Mouse (Mus musculus): ENCODE results near the gene Palld.

Gene Palld

GRCm38 (mm10) chr8:61628938-61629630 is 273.4 kb downstream of the Palld start:
- no peak for DNase-seq (ENCODE audit: low spot score in 2 of 2)

- no peak for DNase-seq (ENCODE audit: low spot score in 2 of 2)
These were observed 276.1 kb downstream of the Palld start for GRCm38 (mm10) chr8:61626246-61626952.

GRCm38 (mm10) chr8:61625656-61626210 is 276.8 kb downstream of the Palld start:
- DNase-seq (ENCODE audit: low spot score in 2 of 2): no peak

GRCm38 (mm10) chr8:61623485-61624417 is 278.7 kb downstream of the Palld start:
- no peak for DNase-seq (ENCODE audit: low spot score in 2 of 2)

- DNase-seq (ENCODE audit: low spot score in 2 of 2): no peak
These were observed 281.2 kb downstream of the Palld start for GRCm38 (mm10) chr8:61621300-61621699.

- no peak for DNase-seq (ENCODE audit: low spot score in 2 of 2)
These were observed 284.8 kb downstream of the Palld start for GRCm38 (mm10) chr8:61617651-61618050.

GRCm38 (mm10) chr8:61617049-61617448 is 285.4 kb downstream of the Palld start:
- no peak for DNase-seq (ENCODE audit: low spot score in 2 of 2)

- DNase-seq (ENCODE audit: low spot score in 2 of 2): no peak
These were observed 286.5 kb downstream of the Palld start for GRCm38 (mm10) chr8:61615711-61616697.

GRCm38 (mm10) chr8:61611741-61612140 is 290.7 kb downstream of the Palld start:
- DNase-seq (ENCODE audit: low spot score in 2 of 2): no peak

GRCm38 (mm10) chr8:61611077-61611476 is 291.4 kb downstream of the Palld start:
- DNase-seq (ENCODE audit: low spot score in 2 of 2): no peak

GRCm38 (mm10) chr8:61610546-61610945 is 291.9 kb downstream of the Palld start:
- DNase-seq (ENCODE audit: low spot score in 2 of 2): no peak

GRCm38 (mm10) chr8:61607463-61607813 is 295.1 kb downstream of the Palld start:
- no peak for DNase-seq (ENCODE audit: low spot score in 2 of 2)

GRCm38 (mm10) chr8:61606795-61607462 is 295.6 kb downstream of the Palld start:
- peak; percentile 74 to 81 for DNase-seq (ENCODE audit: low spot score in 2 of 2)

GRCm38 (mm10) chr8:61604871-61605270 is 297.6 kb downstream of the Palld start:
- no peak for DNase-seq (ENCODE audit: low spot score in 2 of 2)

- DNase-seq (ENCODE audit: low spot score in 2 of 2): no peak
These were observed 305.6 kb downstream of the Palld start for GRCm38 (mm10) chr8:61596889-61597288.

GRCm38 (mm10) chr8:61591446-61591845 is 311.0 kb downstream of the Palld start:
- no peak for DNase-seq (ENCODE audit: low spot score in 2 of 2)

GRCm38 (mm10) chr8:61590551-61591431 is 311.7 kb downstream of the Palld start:
- peak; percentile 51 to 66 for DNase-seq (ENCODE audit: low spot score in 2 of 2)

- no peak for DNase-seq (ENCODE audit: low spot score in 2 of 2)
These were observed 312.5 kb downstream of the Palld start for GRCm38 (mm10) chr8:61589972-61590391.

GRCm38 (mm10) chr8:61588336-61588735 is 314.2 kb downstream of the Palld start:
- no peak for DNase-seq (ENCODE audit: low spot score in 2 of 2)

All from right cerebral cortex, postnatal 10 days (tissue).